Mouse (Mus musculus) c-Kit-positive CD71-negative TER-119-negative erythroid progenitor cells, embryonic 14.5 days (primary cell): ENCODE results near the gene March8.

Experiments used
- DNase-seq: peaks from one replicate; pipeline ENCODE4 v3.0.0-alpha.2; 2013; ENCODE audit warnings: low read depth

The March8 gene

DNA sequence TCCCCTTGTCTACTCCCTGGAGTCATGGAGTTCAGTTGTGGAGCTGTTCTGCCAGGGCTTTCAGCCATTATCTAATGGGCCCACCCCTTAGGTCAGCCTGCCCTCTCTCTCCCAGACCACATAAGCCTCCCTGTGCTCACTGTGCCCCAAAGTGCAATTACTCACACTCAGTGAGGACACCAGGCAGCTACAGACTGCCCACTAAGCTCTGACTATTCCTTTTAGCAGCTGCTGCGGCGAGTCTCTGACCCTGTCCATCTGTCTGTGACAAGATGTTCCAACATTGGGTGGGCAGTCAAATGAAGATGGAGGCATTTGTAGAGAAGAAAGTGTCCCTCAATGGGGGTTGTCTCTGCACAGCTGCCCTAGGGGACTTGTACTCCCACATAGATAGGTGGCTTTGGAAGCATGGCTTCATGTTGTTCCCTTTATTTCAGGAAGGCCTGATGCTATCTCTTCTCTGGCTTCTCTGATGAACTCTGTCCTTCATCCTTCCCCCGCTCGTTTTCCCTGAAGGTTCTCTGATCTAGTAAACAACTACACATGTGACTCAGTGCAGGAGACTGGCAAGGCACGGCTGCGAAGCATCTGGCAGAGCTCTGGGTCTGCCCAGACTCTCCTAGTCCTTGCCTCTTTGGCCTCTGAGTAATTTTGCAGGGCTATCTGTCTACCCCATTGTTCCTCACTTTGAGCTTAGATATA, 70.3 kb downstream of the March8 start:
- no peak for DNase-seq

DNA sequence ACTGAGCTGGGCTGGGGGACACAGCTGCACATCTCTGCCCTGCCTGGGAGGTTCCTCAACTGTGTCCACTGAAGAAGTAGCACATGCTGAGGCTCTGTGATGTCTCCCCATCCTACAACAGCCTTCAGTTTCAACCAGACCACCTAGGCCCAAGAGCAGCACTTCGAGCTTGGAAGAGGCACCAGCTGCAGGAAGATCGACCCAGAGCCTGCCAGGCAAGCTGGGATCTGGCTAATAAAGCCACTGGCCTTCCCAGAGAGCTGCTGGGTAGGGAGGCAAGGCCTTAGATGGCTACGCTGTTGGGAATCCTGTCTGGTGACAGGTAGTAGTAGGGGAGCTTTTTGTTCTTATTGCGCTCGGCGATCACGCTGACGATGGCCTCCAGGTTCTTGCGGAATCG, 72.6 kb downstream of the March8 start:
- DNase-seq: no peak

DNA sequence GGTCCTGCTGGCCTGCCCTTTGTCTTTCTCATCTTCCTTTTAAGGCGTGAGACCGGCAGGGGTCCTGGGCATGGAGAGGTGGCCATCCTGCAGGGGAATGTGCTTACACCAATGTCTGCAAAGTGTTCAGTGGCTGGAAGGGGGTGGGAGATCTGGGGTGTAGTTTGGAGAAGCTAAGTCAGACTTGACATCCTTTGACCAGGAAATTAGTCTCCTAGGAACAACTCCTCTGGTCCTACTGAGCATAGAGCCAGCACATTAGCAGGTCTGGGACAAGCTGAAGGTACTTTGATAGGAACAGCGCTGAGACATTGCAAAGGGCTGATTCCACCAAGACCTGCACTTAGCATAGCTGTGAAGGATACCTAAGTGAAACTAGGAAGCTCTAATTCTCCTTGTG, 73.9 kb downstream of the March8 start:
- no peak for DNase-seq

DNA sequence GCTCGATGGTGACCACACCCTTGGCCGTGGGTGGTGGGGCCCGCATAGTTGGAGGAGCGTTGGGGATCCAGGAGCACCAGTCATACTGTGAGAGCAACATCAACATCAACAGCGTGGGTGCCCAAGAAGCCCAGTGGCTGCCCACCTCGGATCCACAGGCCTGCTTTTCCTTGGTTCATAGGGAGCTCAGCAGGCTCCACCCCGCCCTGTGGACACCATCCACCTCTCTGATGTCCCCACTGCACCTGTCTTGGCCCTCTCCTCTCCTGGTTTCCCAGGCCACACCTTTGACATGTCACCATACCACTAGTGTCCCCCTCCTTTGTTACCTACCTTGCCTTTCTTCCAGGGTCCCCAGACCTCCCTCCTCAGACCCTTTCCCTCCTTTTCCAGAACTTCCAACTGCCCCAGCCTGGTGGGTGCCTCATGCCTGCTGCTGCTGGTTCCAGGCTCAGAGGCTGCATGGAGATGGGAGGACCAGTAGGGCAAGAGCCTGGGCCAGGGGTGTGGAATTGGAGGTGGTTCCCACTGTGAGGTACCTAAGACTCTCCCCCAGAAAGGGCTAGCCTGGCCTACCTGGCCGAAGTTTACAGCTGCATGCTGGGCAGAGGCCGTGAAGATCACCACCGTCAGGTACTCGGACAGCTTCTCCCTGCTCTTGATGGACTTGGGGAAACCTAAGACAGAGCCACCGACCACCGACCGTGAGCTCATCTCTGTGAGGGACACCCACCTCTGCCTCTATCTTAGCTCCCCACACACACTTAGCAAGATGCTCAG, 74.9 kb downstream of the March8 start:
- DNase-seq: no peak

DNA sequence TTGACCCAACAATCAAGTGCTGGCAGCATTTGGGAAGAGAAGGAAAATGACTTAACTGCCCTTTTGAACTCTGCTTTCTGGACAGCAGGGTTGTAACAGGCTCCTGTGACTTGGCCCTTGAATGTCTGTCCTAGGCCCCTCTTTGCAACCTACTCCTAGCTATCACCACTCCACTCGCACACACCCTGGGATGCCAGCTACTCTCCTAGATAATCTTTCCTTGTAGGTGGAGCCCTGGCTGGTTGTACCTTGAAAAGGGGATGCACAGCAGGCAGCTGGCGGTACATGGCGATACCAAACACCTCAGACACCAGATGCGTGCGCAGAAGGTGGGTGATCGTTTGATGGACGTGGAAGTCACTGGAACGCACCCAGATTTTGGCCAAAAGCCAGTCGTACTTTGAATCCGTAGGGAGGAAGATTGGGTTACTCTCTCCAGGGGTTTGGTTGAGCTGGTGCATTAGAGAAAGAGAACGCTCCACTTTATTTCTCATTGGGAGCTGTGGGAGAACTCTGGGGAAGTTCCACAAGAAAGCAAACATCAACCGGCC, 77.4 kb downstream of the March8 start:
- DNase-seq: no peak

DNA sequence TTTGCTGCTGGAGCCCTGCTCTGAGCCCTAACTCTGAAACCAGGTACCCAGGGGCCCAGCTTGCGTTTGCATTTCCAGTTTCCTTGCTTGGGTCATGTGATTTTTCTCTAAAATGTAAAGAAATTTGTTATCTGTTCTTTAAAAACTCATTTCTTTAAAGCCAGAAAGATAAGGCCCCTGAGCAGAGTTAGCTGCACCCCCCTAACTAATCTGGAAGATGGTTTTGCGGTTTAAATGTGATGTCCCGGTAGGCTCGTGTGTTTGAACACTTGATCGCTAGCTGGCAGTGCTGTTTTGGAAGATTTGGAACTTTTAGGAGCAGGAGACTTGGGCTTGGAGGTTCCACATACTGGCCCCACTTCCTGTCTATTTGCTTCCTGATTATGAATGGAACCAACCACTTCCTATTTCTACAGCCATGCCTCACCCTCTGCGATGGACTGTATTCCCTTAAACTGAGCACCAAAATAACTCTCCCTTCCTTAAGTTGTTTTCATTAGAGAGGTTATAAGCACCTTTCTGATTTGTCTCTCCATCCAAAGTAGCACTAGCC, 78.3 kb downstream of the March8 start:
- no peak for DNase-seq

DNA sequence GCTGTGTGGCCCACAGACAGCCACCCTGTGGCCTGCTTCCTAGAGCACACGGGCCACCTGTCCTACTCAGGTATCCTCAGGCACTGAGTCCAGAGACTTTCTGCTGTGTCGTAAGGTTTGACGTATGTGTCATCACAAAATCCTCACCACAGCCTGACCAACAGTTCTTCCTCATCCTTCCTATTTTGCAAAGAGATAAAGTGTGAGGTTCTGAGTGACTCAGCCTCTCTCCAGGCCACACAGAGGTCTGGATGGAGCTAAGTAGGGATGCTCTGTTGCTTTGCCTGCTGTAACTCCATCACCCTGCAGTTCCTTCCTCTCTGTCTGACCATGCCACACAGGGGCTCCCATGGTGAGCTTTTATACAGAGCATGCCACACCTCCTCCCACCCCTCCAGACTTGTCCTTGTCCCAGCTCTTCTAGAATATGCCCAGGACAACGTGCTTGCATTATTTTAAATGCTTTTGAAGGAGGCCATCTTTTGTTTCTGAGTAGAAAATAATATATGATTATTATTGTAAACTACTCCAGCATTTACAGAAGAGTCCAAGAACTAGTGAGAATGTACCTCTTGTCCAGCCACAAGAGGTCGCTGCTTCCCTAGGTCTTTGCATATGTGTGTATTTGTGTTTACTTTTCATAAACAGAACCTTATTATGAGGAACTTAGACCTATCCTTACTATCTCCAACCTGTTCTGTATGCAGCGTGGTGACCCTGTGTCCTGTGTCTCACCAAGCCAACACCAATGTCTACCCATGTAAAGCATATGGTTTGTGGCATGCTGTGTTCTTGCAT, 79.9 kb downstream of the March8 start:
- DNase-seq: peak; percentile 25

DNA sequence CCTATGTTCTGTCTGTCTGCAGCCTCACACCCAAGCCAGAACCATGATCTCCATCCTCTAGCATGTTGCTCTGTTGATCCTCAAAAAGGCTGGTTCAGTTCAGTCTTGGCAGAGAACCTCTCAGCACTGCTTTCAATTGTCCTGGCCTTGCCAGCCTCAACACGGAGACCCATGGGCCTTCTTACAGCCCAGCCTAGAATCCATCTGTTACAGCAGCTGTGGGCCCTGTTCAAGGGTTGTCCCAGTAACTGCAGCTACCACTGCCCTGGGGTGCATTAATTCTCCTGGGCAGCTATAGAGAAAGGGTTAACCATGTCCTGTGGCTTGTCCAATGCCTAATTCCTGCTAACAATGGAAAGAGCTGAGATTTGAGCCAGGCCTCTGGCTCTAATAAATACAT, 80.7 kb downstream of the March8 start:
- DNase-seq: no peak

DNA sequence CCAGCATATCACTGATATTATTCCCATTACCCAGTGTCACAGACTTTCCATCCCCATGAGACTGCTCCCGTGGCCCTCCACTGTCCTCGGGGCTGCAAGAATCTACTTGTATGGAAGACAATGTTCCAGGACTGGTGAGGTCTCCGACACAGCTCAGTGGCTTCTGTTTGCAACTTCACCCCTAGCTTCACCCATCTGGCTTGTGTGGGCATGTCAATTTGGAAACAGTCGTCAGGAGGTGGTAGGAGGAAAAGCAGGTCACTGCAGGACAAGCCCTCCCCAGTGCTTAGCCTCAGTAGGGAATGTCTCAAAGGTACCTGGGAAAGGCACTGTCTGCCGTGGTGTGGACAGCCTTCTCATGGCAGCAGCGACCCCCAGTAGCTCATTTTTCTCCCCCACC, 81.9 kb downstream of the March8 start:
- DNase-seq: no peak

DNA sequence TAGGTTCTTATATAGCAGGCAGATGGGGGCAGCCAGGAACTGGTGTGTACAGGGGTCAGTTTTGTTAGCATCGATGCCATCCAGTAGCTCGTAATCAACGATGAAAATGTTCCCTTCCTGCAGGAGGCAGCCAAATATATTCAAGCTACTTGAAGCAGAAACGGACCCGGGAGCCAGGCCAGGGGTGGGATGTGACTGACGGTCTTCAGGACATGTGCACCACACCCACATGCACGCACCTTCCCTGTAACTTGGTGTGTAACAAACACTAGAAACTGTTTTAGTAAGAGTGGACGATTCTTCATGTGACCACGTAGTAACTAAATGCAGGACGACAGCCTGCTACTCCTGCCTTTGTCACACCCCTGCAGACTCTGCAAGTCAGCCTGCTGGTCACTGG, 82.4 kb downstream of the March8 start:
- DNase-seq: no peak

DNA sequence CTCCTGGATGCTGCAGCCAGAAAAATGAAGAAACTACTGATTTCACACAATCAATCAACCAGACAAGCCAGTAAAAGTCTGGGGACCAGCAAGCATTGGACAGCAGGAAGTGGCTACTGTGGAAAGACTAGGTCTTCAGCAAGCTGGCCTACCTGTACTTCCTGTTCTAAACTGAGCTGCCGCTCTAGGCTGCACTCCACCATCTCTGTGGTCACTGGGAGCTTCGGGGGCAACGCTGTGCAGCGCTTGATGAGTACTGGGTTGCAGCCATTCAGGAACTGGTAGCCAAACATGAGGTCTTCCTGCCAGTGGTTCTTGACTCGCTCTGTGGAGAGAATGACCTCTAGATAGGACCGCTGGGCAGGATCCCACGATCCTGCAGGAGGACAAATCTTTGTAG, 85.2 kb downstream of the March8 start:
- no peak for DNase-seq

DNA sequence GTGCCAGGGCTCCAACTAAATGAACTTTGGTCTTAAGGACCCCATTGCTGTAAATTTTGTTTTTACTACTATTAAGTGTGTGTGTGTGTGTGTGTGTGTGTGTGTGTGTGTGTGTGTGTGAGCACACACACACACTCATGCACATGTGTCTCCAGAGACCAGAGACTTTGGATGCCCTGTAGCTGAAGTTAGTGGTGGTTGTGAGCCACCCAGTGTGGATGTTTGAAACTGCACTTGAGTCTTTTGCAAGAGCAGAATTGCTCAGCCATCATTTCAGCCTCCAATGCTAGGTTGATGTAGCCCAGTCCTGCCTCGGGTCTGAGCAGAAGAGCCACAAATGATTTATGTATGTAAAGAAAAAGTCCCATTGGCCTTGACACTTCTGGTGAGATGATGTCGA, 85.8 kb downstream of the March8 start:
- no peak for DNase-seq

DNA sequence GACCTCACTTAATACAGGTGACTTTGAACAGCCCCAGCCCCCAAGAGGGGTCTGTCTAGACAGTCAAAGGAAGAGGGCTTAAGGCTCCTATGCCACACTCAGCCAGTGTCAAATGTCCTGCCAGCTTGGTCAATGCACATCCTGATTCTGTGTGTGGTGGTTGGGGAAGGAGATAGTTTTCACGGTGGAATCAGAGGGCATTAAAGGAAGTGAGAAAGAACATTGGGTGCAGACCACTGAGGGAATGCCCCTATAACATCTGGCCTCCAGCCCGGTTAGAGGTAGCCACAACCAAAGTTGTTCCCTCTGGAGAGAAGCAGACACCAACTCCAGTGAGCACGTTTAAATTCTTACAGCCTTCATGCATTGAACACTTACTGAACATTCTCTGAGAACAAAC, 89.7 kb downstream of the March8 start:
- no peak for DNase-seq

DNA sequence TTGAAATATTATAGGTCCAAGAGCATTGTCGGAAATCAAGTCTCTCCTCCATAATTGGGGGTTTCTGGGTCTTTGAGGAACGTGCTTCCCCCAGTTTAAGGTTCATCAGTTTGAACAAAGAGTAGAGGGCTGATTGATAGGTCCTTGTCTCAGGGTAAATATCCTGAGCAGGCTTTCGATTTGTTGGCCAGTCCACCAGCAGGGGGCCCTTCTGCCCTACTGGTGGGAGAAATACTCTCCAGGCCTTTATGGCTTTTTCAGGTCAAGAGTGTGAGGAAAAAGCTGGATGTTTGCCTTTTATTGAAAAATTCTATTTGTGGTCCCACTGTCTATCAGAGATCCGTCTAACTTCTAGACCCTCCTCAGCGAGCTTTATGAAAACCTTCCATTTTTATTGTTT, 90.5 kb downstream of the March8 start:
- DNase-seq: peak; percentile 33

DNA sequence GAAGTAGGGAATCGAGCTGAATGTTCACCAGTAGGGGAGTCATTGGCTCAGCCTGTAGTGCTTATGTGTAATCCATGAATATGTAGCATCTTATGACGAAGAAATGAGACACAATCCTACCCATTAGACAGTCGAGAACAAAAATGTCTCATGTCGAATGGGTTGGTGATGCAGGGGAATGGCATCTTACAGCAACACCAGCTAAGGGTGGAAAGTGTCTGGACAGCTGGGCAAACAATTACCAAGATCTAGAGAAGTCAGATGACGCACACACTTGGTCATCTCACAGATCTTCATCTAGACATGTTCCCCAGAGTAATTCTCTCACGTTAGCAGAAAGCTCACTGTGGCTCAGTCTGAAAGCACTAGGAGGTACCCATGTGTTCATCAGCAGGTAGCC, 101.0 kb downstream of the March8 start:
- no peak for DNase-seq

DNA sequence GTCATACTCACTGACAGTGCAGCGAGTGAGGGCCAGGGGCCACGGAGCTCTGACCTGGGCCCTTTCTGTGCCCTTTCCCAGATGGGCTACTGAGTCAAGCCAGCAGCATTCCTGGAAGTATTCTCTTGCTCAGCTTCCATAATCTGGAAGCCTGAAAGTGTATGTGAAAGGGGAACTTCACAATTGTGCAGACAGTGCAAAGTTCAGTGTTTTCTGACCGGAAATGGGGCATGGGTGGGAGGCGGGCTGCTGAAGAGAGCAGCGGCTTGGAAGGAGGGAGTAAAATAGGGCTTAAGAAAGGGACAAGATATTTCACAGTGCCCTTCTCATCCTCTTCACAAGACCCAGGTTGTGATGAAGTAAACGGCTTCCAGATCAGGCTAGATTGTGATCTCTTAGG, 101.7 kb downstream of the March8 start:
- no peak for DNase-seq

DNA sequence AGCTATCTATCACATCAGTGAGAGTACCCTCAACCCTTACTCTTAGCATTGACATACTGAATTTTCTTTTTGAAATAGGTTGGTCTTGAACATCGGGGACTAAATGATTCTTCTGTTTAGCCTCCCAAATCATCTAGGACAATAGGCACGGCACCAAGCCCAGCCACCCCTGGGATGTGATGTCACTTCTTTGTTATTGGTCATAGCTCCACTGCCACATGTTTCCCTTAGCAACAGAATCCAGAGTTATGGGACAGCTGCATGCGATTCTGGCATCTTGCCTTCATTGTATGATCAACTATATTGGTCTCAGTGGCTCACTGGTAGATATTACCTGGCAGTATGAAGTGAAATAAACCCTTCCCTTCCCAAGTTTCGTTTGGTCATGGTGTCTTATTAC, 102.6 kb downstream of the March8 start:
- DNase-seq: no peak

DNA sequence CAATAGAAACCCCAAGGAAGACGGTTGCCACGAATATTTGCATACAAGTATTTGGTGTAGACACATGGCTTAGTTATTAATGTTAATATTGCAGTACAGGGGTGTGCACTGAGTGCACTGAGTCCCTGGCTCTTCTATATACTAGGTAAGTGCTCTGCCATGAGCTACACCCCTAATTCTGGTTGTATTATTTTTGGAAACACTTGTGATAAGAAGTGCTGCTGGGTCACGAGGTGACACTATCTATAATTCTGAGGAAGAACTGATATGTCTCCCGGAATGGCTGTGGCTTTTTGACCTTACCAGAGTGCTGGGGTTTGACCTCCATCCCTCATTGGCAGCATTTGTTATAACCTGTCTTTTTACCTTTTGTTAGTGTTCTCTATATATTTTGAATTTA, 103.0 kb downstream of the March8 start:
- no peak for DNase-seq

DNA sequence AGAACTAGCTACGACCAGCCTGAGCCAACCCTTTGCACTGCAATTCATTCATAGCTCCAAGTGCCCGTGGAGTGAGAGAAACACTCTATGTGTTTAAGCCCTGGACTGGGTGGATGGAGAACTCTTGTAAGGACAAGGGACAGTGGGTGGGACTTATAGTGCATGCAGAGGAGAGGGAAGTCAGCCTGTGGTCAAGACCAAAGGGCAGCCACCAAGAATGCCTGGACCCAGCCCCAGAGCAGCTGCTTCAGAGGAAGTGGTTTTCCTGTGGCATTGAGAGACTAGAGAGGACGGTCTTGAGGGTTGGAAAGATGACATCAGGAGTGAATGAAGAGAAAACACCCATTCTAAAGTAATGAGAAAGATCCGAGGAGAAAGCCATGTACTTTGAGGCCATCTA, 118.0 kb downstream of the March8 start:
- peak; percentile 42 for DNase-seq

DNA sequence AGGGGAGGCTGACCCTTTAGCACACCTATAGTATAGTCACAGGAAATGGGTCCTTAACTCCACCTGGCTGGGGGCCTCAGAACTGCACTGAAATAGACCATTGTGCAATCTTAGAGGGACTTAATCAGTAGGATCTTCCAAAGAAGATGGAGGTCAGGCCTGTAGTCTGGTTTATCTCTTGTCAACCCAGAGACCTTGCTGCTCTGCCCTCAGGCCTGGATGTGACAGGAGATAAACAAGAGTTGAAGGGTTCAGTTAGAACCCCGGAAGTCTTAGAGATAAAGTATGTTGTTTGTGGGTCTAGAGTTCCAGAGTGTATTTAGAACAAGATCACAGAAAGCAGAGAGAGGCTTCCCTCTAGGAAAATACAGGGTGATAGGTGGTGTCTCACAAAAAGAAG, 118.7 kb downstream of the March8 start:
- DNase-seq: no peak

DNA sequence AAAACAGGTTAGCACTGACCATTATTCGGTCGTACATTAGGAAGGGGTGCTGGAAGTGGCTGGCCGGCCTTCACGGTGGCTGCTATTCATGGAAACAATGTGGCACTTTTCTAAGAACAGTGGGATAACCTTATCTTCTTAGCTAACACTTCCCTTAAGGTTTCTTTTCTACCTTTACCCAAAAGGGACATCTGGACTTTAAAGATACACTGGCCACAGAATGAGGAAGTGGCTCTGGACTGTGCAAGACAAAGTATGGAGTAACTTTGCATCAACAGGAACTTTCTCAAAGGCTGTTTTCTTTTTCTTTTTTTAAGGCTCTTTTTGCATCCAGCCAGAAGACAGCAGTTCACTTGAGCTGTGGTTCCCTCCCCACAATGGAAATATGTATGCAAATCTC, 120.9 kb downstream of the March8 start:
- DNase-seq: no peak
